Mouse (Mus musculus): ENCODE data around the gene Lsg1. TPM values are rescaled to one million over a fixed set of nuclear protein-coding genes. Genes with fewer than 3 reads are reported as not detected.

Gene Lsg1
- polyA plus RNA-seq, 1 experiment from 2014 or later: 79.4 TPM

- 19% methylated on average over 18 of the region's 18 CpGs for WGBS
- no peak for ATAC-seq (ENCODE audit: insufficient read depth, low FRiP score, low TSS enrichment)
Observed at GRCm38 (mm10) chr16:30602684-30603530, 15.5 kb upstream of the Lsg1 start.

GRCm38 (mm10) chr16:30601946-30602345 is 14.6 kb upstream of the Lsg1 start:
- Histone ChIP-seq H3K9ac (ENCODE audit: low read length) (no peak overlapping the region), H3K4me2 (ENCODE audit: low read depth) (peak overlapping the region; percentile 95)

More at GRCm38 (mm10) chr16:30602684-30603530, 15.5 kb upstream of the Lsg1 start:
- H3K4me2 ChIP-seq (ENCODE audit: low read depth): peak overlapping the region; percentile 20
- DNase-seq (ENCODE audit: low spot score): peak; percentile 24
- H3K4me1 ChIP-seq (ENCODE audit: control insufficient read depth, insufficient read depth, low read length): peaks cover 15% of the 10 kb centered on the region
- H3K9ac ChIP-seq (ENCODE audit: low read length): no peak overlapping the region; the same call in 1 of the 2 replicates
- peaks cover 6% of the 10 kb centered on the region; the same call in 1 of the 2 replicates for H3K27me3 ChIP-seq (ENCODE audit: control insufficient read depth, insufficient read depth, low read length)
- no peaks in the 10 kb centered on the region for H3K36me3 ChIP-seq (ENCODE audit: control insufficient read depth, insufficient read depth, low read length)
- H3K4me3 ChIP-seq (ENCODE audit: low read depth, low read length): no peak overlapping the region
- no peaks in the 10 kb centered on the region for H3K9me3 ChIP-seq (ENCODE audit: control insufficient read depth, low read length)
- no peak overlapping the region for H3K27ac ChIP-seq (ENCODE audit: low read depth, low read length)

GRCm38 (mm10) chr16:30601046-30601832 is 13.8 kb upstream of the Lsg1 start:
- Histone ChIP-seq H3K4me1 (ENCODE audit: control insufficient read depth, insufficient read depth, low read length) (peaks cover 15% of the 10 kb centered on the region), H3K9ac (ENCODE audit: low read length) (peak overlapping the region; percentile 1), H3K9me3 (ENCODE audit: control insufficient read depth, low read length) (no peaks in the 10 kb centered on the region), H3K36me3 (ENCODE audit: control insufficient read depth, insufficient read depth, low read length) (no peaks in the 10 kb centered on the region), H3K27me3 (ENCODE audit: control insufficient read depth, insufficient read depth, low read length) (peaks cover 6% of the 10 kb centered on the region; the same call in 1 of the 2 replicates), H3K27ac (ENCODE audit: low read depth, low read length) (no peak overlapping the region), H3K4me2 (ENCODE audit: low read depth) (peak overlapping the region; percentile 95), H3K4me3 (ENCODE audit: low read depth, low read length) (peak overlapping the region; percentile 70)
- peak; percentile 14; the same call in 1 of the 2 replicates for ATAC-seq (ENCODE audit: insufficient read depth, low FRiP score, low TSS enrichment)
- WGBS: 8% methylated on average over 42 of the region's 42 CpGs
- DNase-seq (ENCODE audit: low spot score): peak; percentile 76

More at GRCm38 (mm10) chr16:30601946-30602345, 14.6 kb upstream of the Lsg1 start:
- H3K9me3 ChIP-seq (ENCODE audit: control insufficient read depth, low read length): no peaks in the 10 kb centered on the region
- H3K4me3 ChIP-seq (ENCODE audit: low read depth, low read length): peak overlapping the region; percentile 70; the same call in 1 of the 2 replicates
- H3K27me3 ChIP-seq (ENCODE audit: control insufficient read depth, insufficient read depth, low read length): peaks cover 6% of the 10 kb centered on the region; the same call in 1 of the 2 replicates
- DNase-seq (ENCODE audit: low spot score) (no peak), ATAC-seq (ENCODE audit: insufficient read depth, low FRiP score, low TSS enrichment) (no peak)
- peaks cover 15% of the 10 kb centered on the region for H3K4me1 ChIP-seq (ENCODE audit: control insufficient read depth, insufficient read depth, low read length)
- H3K36me3 ChIP-seq (ENCODE audit: control insufficient read depth, insufficient read depth, low read length): no peaks in the 10 kb centered on the region
- no peak overlapping the region for H3K27ac ChIP-seq (ENCODE audit: low read depth, low read length)
- 20% methylated on average over 7 of the region's 7 CpGs for WGBS

GRCm38 (mm10) chr16:30600431-30601045 is 13.1 kb upstream of the Lsg1 start:
- Histone ChIP-seq H3K9me3 (ENCODE audit: control insufficient read depth, low read length) (no peaks in the 10 kb centered on the region), H3K27ac (ENCODE audit: low read depth, low read length) (peak overlapping the region; percentile 69; the same call in 1 of the 2 replicates), H3K27me3 (ENCODE audit: control insufficient read depth, insufficient read depth, low read length) (peaks cover 6% of the 10 kb centered on the region; the same call in 1 of the 2 replicates), H3K9ac (ENCODE audit: low read length) (peak overlapping the region; percentile 59), H3K4me3 (ENCODE audit: low read depth, low read length) (peak overlapping the region; percentile 70), H3K36me3 (ENCODE audit: control insufficient read depth, insufficient read depth, low read length) (no peaks in the 10 kb centered on the region), H3K4me2 (ENCODE audit: low read depth) (peak overlapping the region; percentile 95), H3K4me1 (ENCODE audit: control insufficient read depth, insufficient read depth, low read length) (peaks cover 15% of the 10 kb centered on the region)
- under 1% methylated on average over 53 of the region's 53 CpGs for WGBS
- ATAC-seq (ENCODE audit: insufficient read depth, low FRiP score, low TSS enrichment): peak; percentile 6; the same call in 1 of the 2 replicates
- DNase-seq (ENCODE audit: low spot score): peak; percentile 67

DNA sequence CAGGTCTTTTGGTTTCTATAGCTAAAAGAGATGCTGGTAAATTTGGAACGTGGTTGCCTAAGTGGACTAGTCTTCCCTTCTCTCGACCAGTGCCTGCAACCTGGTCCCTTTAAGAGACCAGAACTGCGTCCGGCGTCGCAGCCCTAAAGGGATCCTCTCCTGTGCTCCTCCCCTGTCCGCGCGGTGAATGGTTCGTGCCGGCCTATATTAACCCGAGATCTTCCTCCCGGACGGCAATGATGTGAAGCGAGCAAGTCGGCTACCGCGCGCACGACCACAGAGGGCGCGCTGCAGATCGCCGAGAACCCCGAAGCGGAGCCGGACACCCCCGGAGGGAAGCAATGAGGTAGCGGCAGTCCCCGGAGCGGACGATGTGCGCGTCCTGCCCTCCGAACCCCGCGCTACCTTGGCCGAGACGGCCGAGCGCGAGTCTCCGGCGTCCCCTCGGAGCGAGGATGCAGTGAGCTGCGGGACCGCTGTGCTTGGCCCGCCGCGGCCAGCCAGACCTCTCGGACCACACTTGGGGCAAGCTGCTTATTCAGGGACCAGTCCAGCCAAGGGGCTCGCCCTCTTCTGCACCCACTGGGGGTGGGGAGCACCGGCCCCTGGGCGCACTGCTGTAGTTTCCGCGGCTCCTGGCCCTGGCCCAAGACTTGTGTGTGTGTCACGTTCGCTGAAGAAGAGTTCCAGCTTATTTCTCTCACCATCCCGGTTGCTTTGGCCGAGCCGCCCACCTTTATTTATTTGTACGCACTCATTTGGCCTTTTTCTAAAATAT is 12.3 kb upstream of the Lsg1 start, which contains the start of gene Fam43a:
TSS of gene Fam43a (plus strand) at position 233 of the 778 bp plus-strand sequence.
- ATAC-seq (ENCODE audit: insufficient read depth, low FRiP score, low TSS enrichment) (peak; percentile 70), DNase-seq (ENCODE audit: low spot score) (peak; percentile 91)
- Histone ChIP-seq H3K36me3 (ENCODE audit: control insufficient read depth, insufficient read depth, low read length) (no peaks in the 10 kb centered on the region), H3K4me1 (ENCODE audit: control insufficient read depth, insufficient read depth, low read length) (peaks cover 15% of the 10 kb centered on the region), H3K27me3 (ENCODE audit: control insufficient read depth, insufficient read depth, low read length) (peaks cover 6% of the 10 kb centered on the region; the same call in 1 of the 2 replicates), H3K27ac (ENCODE audit: low read depth, low read length) (peak within 1 kb of the TSS; percentile 69; the same call in 1 of the 2 replicates), H3K4me2 (ENCODE audit: low read depth) (peak within 1 kb of the TSS; percentile 95), H3K9ac (ENCODE audit: low read length) (peak within 1 kb of the TSS; percentile 59), H3K4me3 (ENCODE audit: low read depth, low read length) (peak within 1 kb of the TSS; percentile 70), H3K9me3 (ENCODE audit: control insufficient read depth, low read length) (no peaks in the 10 kb centered on the region)
- 0% methylated on average over 62 of the region's 63 CpGs for WGBS

GRCm38 (mm10) chr16:30596959-30597681 is 9.7 kb upstream of the Lsg1 start:
- ATAC-seq (ENCODE audit: insufficient read depth, low FRiP score, low TSS enrichment): peak; percentile 48; the same call in 1 of the 2 replicates
- Histone ChIP-seq H3K27ac (ENCODE audit: low read depth, low read length) (no peak overlapping the region), H3K27me3 (ENCODE audit: control insufficient read depth, insufficient read depth, low read length) (peaks cover 6% of the 10 kb centered on the region; the same call in 1 of the 2 replicates), H3K4me2 (ENCODE audit: low read depth) (0 out of 2 replicates have a peak overlapping the region, but pooled peaks have one; percentile 13), H3K9ac (ENCODE audit: low read length) (no peak overlapping the region), H3K4me1 (ENCODE audit: control insufficient read depth, insufficient read depth, low read length) (peaks cover 5% of the 10 kb centered on the region), H3K9me3 (ENCODE audit: control insufficient read depth, low read length) (no peaks in the 10 kb centered on the region), H3K36me3 (ENCODE audit: control insufficient read depth, insufficient read depth, low read length) (no peaks in the 10 kb centered on the region), H3K4me3 (ENCODE audit: low read depth, low read length) (no peak overlapping the region)
- WGBS: 12% methylated on average over 16 of the region's 16 CpGs
- peak; percentile 89 for DNase-seq (ENCODE audit: low spot score)

DNA sequence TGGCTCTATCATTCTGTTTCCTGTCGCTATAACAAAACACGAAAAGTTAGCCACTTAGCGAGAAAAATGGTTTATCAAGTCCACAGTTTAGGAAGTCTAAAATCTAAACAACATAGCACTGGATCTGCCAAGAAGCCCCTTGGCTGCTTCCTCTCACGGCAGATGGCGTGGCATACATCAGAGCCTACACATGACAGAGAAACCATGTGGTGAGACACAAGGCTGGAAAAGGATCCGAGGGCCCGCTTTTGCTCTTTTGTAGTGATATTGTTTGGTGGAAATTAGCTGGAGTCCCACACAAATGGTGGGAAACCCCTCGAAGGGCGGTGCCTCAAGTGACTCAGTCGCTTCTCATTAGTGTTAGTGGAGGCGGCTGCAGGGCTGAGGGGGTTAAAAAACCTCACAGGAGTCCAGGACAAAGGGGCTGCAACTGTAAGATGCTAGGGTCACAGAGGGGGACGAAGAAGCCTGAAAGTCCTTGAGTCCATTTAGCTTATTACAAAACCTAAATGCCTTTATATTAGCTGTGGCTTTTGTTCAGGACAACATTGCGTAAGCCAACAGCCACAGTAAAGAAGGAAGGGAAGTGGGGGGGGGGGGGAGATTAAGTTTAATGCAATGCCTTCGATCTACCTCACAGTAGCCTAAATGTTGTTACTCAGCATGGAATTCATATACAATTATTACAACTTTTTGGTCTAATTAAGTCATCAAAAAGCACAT is 8.6 kb upstream of the Lsg1 start:
- Histone ChIP-seq H3K27ac (ENCODE audit: low read depth, low read length) (no peak overlapping the region), H3K36me3 (ENCODE audit: control insufficient read depth, insufficient read depth, low read length) (no peaks in the 10 kb centered on the region), H3K4me3 (ENCODE audit: low read depth, low read length) (no peak overlapping the region), H3K27me3 (ENCODE audit: control insufficient read depth, insufficient read depth, low read length) (peaks cover 2% of the 10 kb centered on the region; the same call in 1 of the 2 replicates), H3K4me2 (ENCODE audit: low read depth) (no peak overlapping the region), H3K9ac (ENCODE audit: low read length) (no peak overlapping the region), H3K9me3 (ENCODE audit: control insufficient read depth, low read length) (no peaks in the 10 kb centered on the region), H3K4me1 (ENCODE audit: control insufficient read depth, insufficient read depth, low read length) (peaks cover 3% of the 10 kb centered on the region)
- ATAC-seq (ENCODE audit: insufficient read depth, low FRiP score, low TSS enrichment) (no peak), DNase-seq (ENCODE audit: low spot score) (no peak)
- WGBS: 71% methylated on average over 14 of the region's 14 CpGs

Measured in neural tube, embryonic 11.5 days (tissue).